In genomic region chr17:24565792-24566191, GRCm38 (mm10) we compare ENCODE assay signal across 28 mouse cellular contexts. TPM values are rescaled to one million over a fixed set of nuclear protein-coding genes. Genes with fewer than 3 reads are reported as not detected.
DNase-seq lines count a peak whose midpoint lies in the region; ATAC-seq and TF ChIP-seq lines count a peak whose summit lies in the region.
"Had no signal": no experiment of that assay in that cellular context is flagged by ENCODE, and none has a peak within 500 bp of the region (broad histone marks: within the 10 kb centered on the region; RNA-seq: fewer than 3 reads in every experiment).

No protein-coding gene starts in this region.

- H3K36me3 ChIP-seq in hindbrain, postnatal 0 days (ENCODE audit: insufficient read depth, low read length), result peaks cover 23% of the 10 kb centered on the region
- peaks cover 71% of the 10 kb centered on the region for H3K36me3 ChIP-seq in hindbrain, embryonic 10.5 days
- peaks cover 12% of the 10 kb centered on the region; the same call in 1 of the 2 replicates for H3K36me3 ChIP-seq in lung, postnatal 0 days (ENCODE audit: insufficient read depth, low read length)
- no peaks in the 10 kb centered on the region for H3K36me3 ChIP-seq in ES-Bruce4 (ENCODE audit: control insufficient read depth, insufficient read depth, low read length, poor library complexity, severe bottlenecking)
- H3K36me3 ChIP-seq in intestine, embryonic 16.5 days (ENCODE audit: control insufficient read depth, insufficient read depth, low read length), result no peaks in the 10 kb centered on the region

- H3K4me2 ChIP-seq in hindbrain, postnatal 0 days (ENCODE audit: low read depth, low read length), result no peak overlapping the region
- no peak overlapping the region for H3K4me2 ChIP-seq in lung, postnatal 0 days (replicated peaks; ENCODE audit: low read depth, low read length)
- no peak overlapping the region for H3K4me2 ChIP-seq in intestine, embryonic 16.5 days (ENCODE audit: low read depth, low read length)
- H3K4me2 ChIP-seq: heart, embryonic 13.5 days; hindbrain, embryonic 15.5 days; limb, embryonic 15.5 days; midbrain, embryonic 11.5 days had no signal

- no peaks in the 10 kb centered on the region for H3K27me3 ChIP-seq in hindbrain, postnatal 0 days (ENCODE audit: insufficient read depth, low read length)
- H3K27me3 ChIP-seq in hindbrain, embryonic 10.5 days (ENCODE audit: insufficient read depth, poor library complexity, severe bottlenecking), result no peaks in the 10 kb centered on the region
- H3K27me3 ChIP-seq in lung, postnatal 0 days (replicated peaks; ENCODE audit: insufficient read depth, low read length), result no peaks in the 10 kb centered on the region
- no peaks in the 10 kb centered on the region for H3K27me3 ChIP-seq in ES-Bruce4 (ENCODE audit: control insufficient read depth, insufficient read depth, low read length, poor library complexity, severe bottlenecking)
- no peaks in the 10 kb centered on the region for H3K27me3 ChIP-seq in intestine, embryonic 16.5 days (replicated peaks; ENCODE audit: control insufficient read depth, insufficient read depth, low read length)
- H3K27me3 ChIP-seq: heart, embryonic 13.5 days; hindbrain, embryonic 15.5 days; limb, embryonic 15.5 days had no signal

- no peak overlapping the region for H3K4me3 ChIP-seq in hindbrain, postnatal 0 days (ENCODE audit: low read length)
- H3K4me3 ChIP-seq in hindbrain, embryonic 10.5 days, result no peak overlapping the region
- no peak overlapping the region for H3K4me3 ChIP-seq in lung, postnatal 0 days (ENCODE audit: low read depth, low read length)
- no peak overlapping the region for H3K4me3 ChIP-seq in ES-Bruce4 (ENCODE audit: low read depth, low read length)
- H3K4me3 ChIP-seq in intestine, embryonic 16.5 days (ENCODE audit: low read length), result no peak overlapping the region
- H3K4me3 ChIP-seq: forebrain, embryonic 10.5 days; heart, adult 2 months; heart, embryonic 13.5 days; hindbrain, embryonic 15.5 days; limb, embryonic 10.5 days; limb, embryonic 15.5 days had no signal

- no peak for TF ChIP-seq EP300 in lung, postnatal 0 days (IDR thresholded peaks at IDR 0.05)
- 0 out of 2 replicates have a peak, but pooled peaks have one; percentile 61 for TF ChIP-seq EP300 in ES-Bruce4 (IDR thresholded peaks at IDR 0.05; ENCODE audit: insufficient read depth, low read depth, low read length)

- no peak for TF ChIP-seq POLR2A in ES-Bruce4 (IDR thresholded peaks at IDR 0.05; ENCODE audit: insufficient read depth, low read length)

- peak; percentile 26; the same call in 1 of the 2 replicates for TF ChIP-seq CTCF in hindbrain, postnatal 0 days (IDR thresholded peaks at IDR 0.05; ENCODE audit: low read depth)
- peak; percentile 33 for TF ChIP-seq CTCF in lung, postnatal 0 days (IDR thresholded peaks at IDR 0.05)
- TF ChIP-seq CTCF in ES-Bruce4 (IDR thresholded peaks at IDR 0.05; ENCODE audit: low read depth, low read length), result no peak

- H3K9me3 ChIP-seq in hindbrain, postnatal 0 days (ENCODE audit: low read length), result no peaks in the 10 kb centered on the region
- no peaks in the 10 kb centered on the region for H3K9me3 ChIP-seq in hindbrain, embryonic 10.5 days
- H3K9me3 ChIP-seq in lung, postnatal 0 days (ENCODE audit: low read length), result no peaks in the 10 kb centered on the region
- H3K9me3 ChIP-seq in ES-Bruce4 (replicated peaks; ENCODE audit: control insufficient read depth, insufficient read depth, low read length, poor library complexity, severe bottlenecking), result no peaks in the 10 kb centered on the region
- H3K9me3 ChIP-seq in intestine, embryonic 16.5 days (ENCODE audit: control insufficient read depth, low read length), result no peaks in the 10 kb centered on the region
- H3K9me3 ChIP-seq: forebrain, embryonic 10.5 days; G1E; heart, embryonic 13.5 days; hindbrain, embryonic 15.5 days; limb, embryonic 10.5 days; limb, embryonic 15.5 days had no signal

- DNase-seq in hindbrain, postnatal 0 days (ENCODE audit: low spot score), result no peak
- no peak for DNase-seq in hindbrain, embryonic 10.5 days (ENCODE audit: low spot score)
- peak; percentile 36 for DNase-seq in lung, postnatal 0 days (ENCODE audit: low spot score)
- no peak for DNase-seq in lung, postnatal 14 days
- DNase-seq in frontal cortex, adult 2 months (ENCODE audit: extremely low spot score in 1 of 2, low spot score in 1 of 2), result no peak
- DNase-seq in gastrocnemius, postnatal 25 days, result no peak
- DNase-seq: adrenal gland, adult 8-10 months; B cell, adult 2 months; cerebellum, adult 2 months; gastrocnemius, postnatal 36 days; heart, postnatal 10 days; kidney, postnatal 14 days; layer of hippocampus, adult 9-11 months; lung, postnatal 10 days had no signal

- no peak overlapping the region for H3K9ac ChIP-seq in hindbrain, postnatal 0 days (replicated peaks; ENCODE audit: low read length)
- no peak overlapping the region for H3K9ac ChIP-seq in lung, postnatal 0 days (replicated peaks; ENCODE audit: low read depth)
- no peak overlapping the region for H3K9ac ChIP-seq in ES-Bruce4 (ENCODE audit: low read depth, poor library complexity, severe bottlenecking)
- no peak overlapping the region for H3K9ac ChIP-seq in intestine, embryonic 16.5 days (ENCODE audit: low read depth, low read length)
- H3K9ac ChIP-seq: heart, embryonic 13.5 days; hindbrain, embryonic 15.5 days; limb, embryonic 15.5 days had no signal

- ATAC-seq in hindbrain, postnatal 0 days, result no peak
- ATAC-seq in lung, postnatal 0 days, result peak; percentile 29; the same call in 1 of the 2 replicates
- ATAC-seq in intestine, embryonic 16.5 days, result 0 out of 2 replicates have a peak, but pooled peaks have one; percentile 12

- 70% methylated on average over 3 of the region's 3 CpGs for WGBS in hindbrain, postnatal 0 days
- WGBS in hindbrain, embryonic 10.5 days, result 71% methylated on average over 3 of the region's 3 CpGs
- 64% methylated on average over 3 of the region's 3 CpGs for WGBS in lung, postnatal 0 days
- 79% methylated on average over 3 of the region's 3 CpGs for WGBS in intestine, embryonic 16.5 days

- no peak overlapping the region for H3K27ac ChIP-seq in hindbrain, postnatal 0 days
- H3K27ac ChIP-seq in hindbrain, embryonic 10.5 days, result no peak overlapping the region
- H3K27ac ChIP-seq in lung, postnatal 0 days (ENCODE audit: low read length), result no peak overlapping the region
- H3K27ac ChIP-seq in ES-Bruce4 (ENCODE audit: insufficient read depth, low read length), result no peak overlapping the region
- no peak overlapping the region for H3K27ac ChIP-seq in intestine, embryonic 16.5 days (ENCODE audit: low read length)
- H3K27ac ChIP-seq: forebrain, embryonic 10.5 days; heart, adult 2 months; heart, embryonic 13.5 days; hindbrain, embryonic 15.5 days; limb, embryonic 15.5 days had no signal

- H3K4me1 ChIP-seq in hindbrain, postnatal 0 days (ENCODE audit: insufficient read depth, low read length), result no peaks in the 10 kb centered on the region
- H3K4me1 ChIP-seq in hindbrain, embryonic 10.5 days (replicated peaks), result no peaks in the 10 kb centered on the region
- H3K4me1 ChIP-seq in lung, postnatal 0 days (ENCODE audit: insufficient read depth, low read depth, low read length), result peaks cover 3% of the 10 kb centered on the region; the same call in 1 of the 2 replicates
- peaks cover 5% of the 10 kb centered on the region for H3K4me1 ChIP-seq in ES-Bruce4 (ENCODE audit: control insufficient read depth, insufficient read depth, low read length)
- peaks cover 16% of the 10 kb centered on the region for H3K4me1 ChIP-seq in intestine, embryonic 16.5 days (ENCODE audit: control insufficient read depth, insufficient read depth, low read length)
- H3K4me1 ChIP-seq: hindbrain, embryonic 15.5 days had no signal

RNA-seq across cellular contexts. Expression of gene Pkd1, which starts 16.2 kb away (rescaled TPM):
- 87.9 and 99.2 TPM in 2 replicates for total RNA-seq in hindbrain, postnatal 0 days (2014; rRNA removed)
- 14.9 and 16.0 TPM in 2 replicates for polyA plus RNA-seq in hindbrain, postnatal 0 days (2015; fragmentation: Nextera tagmentation; extraction: Ambion mirVana)
- 11.9 and 21.7 TPM in 2 replicates for polyA plus RNA-seq in hindbrain, embryonic 10.5 days (2016; fragmentation: Nextera tagmentation; extraction: Ambion mirVana)
- 26.3 and 27.4 TPM in 2 replicates for polyA plus RNA-seq in lung, postnatal 0 days (2015; fragmentation: Nextera tagmentation; extraction: Ambion mirVana)
- 13.0 and 14.8 TPM in 2 replicates for polyA plus RNA-seq in ES-Bruce4 (2011; ENCODE audit: insufficient read depth, insufficient read length, low read depth, missing spikeins)
- polyA plus RNA-seq in intestine, embryonic 16.5 days (2015; fragmentation: Nextera tagmentation; extraction: Ambion mirVana), result 12.2 and 13.5 TPM in 2 replicates
- polyA plus RNA-seq in frontal cortex, adult 2 months (2012; rRNA removed), result 85.1 and 85.3 TPM in 2 replicates
- total RNA-seq in gastrocnemius, postnatal 25 days (2021), result 10 to 100 TPM; 20.2 to 21.1 TPM

RNA-seq across cellular contexts. Expression of gene Rab26, which starts 31.8 kb away (rescaled TPM):
- total RNA-seq in hindbrain, postnatal 0 days (2014; rRNA removed), result 2.7 and 4.0 TPM in 2 replicates
- polyA plus RNA-seq in hindbrain, postnatal 0 days (2015; fragmentation: Nextera tagmentation; extraction: Ambion mirVana), result 10.6 and 14.7 TPM in 2 replicates
- 1.8 and 3.0 TPM in 2 replicates for polyA plus RNA-seq in hindbrain, embryonic 10.5 days (2016; fragmentation: Nextera tagmentation; extraction: Ambion mirVana)
- 1.2 and 1.3 TPM in 2 replicates for polyA plus RNA-seq in lung, postnatal 0 days (2015; fragmentation: Nextera tagmentation; extraction: Ambion mirVana)
- 1.2 and 1.5 TPM in 2 replicates for polyA plus RNA-seq in ES-Bruce4 (2011; ENCODE audit: insufficient read depth, insufficient read length, low read depth, missing spikeins)
- 5.2 and 6.6 TPM in 2 replicates for polyA plus RNA-seq in intestine, embryonic 16.5 days (2015; fragmentation: Nextera tagmentation; extraction: Ambion mirVana)
- 97.2 and 118 TPM in 2 replicates for polyA plus RNA-seq in frontal cortex, adult 2 months (2012; rRNA removed)
- under 1 TPM in 1 of 2 experiments, not detected in 1; 0.23 TPM for total RNA-seq in gastrocnemius, postnatal 25 days (2021)
- total RNA-seq: gastrocnemius, adult 18-20 months; hematopoietic stem cell, adult 5-6 weeks; monocyte, adult 5-6 weeks; neutrophil, adult 5-6 weeks had no signal

RNA-seq across cellular contexts. Expression of gene Traf7, which starts 38.1 kb away (rescaled TPM):
- total RNA-seq in hindbrain, postnatal 0 days (2014; rRNA removed), result 159 and 165 TPM in 2 replicates
- polyA plus RNA-seq in hindbrain, postnatal 0 days (2015; fragmentation: Nextera tagmentation; extraction: Ambion mirVana), result 64.0 and 66.1 TPM in 2 replicates
- polyA plus RNA-seq in hindbrain, embryonic 10.5 days (2016; fragmentation: Nextera tagmentation; extraction: Ambion mirVana), result 93.6 and 96.4 TPM in 2 replicates
- polyA plus RNA-seq in lung, postnatal 0 days (2015; fragmentation: Nextera tagmentation; extraction: Ambion mirVana), result 65.3 and 66.8 TPM in 2 replicates
- 145 and 168 TPM in 2 replicates for polyA plus RNA-seq in ES-Bruce4 (2011; ENCODE audit: insufficient read depth, insufficient read length, low read depth, missing spikeins)
- polyA plus RNA-seq in intestine, embryonic 16.5 days (2015; fragmentation: Nextera tagmentation; extraction: Ambion mirVana), result 81.9 and 87.6 TPM in 2 replicates
- 194 and 212 TPM in 2 replicates for polyA plus RNA-seq in frontal cortex, adult 2 months (2012; rRNA removed)
- total RNA-seq in gastrocnemius, postnatal 25 days (2021), result 10 to 100 TPM; 33.2 to 36.7 TPM
